Comparison of ENCODE assay signal across 13 mouse cellular contexts in the genomic region with DNA sequence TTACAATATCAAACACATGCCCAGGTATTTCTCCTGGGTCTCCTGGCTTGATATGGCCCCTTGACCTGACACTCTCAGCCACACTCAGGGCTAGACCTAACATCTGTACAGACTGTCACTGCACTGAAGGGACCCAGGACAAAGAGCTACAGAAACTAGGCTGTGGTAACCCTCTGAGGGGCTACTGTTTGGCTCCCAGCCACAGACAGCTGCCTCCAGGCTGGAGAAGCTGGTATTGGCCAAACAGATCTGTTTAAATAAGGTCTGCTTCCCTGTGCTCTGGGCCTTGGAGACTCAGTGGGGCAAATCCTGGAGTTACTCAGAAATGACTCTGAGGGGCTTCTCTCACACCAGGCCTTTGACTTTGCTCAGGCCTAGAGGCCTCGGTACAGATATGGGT.
DNase-seq lines count a peak whose midpoint lies in the region; ATAC-seq and TF ChIP-seq lines count a peak whose summit lies in the region.
"Had no signal": no experiment of that assay in that cellular context is flagged by ENCODE, and none has a peak within 500 bp of the region (broad histone marks: within the 10 kb centered on the region; RNA-seq: fewer than 3 reads in every experiment).

No protein-coding gene starts in this region.

- H3K36me3 ChIP-seq in forebrain, embryonic 14.5 days (ENCODE audit: control insufficient read depth, insufficient read depth, low read length): no peaks in the 10 kb centered on the region
- no peaks in the 10 kb centered on the region for H3K36me3 ChIP-seq in hindbrain, embryonic 16.5 days (ENCODE audit: control insufficient read depth, insufficient read depth, low read length)
- no peaks in the 10 kb centered on the region for H3K36me3 ChIP-seq in midbrain, embryonic 16.5 days (ENCODE audit: control insufficient read depth, insufficient read depth, low read length)
- H3K36me3 ChIP-seq in lung, postnatal 0 days (ENCODE audit: insufficient read depth, low read length): no peaks in the 10 kb centered on the region
- H3K36me3 ChIP-seq: liver, embryonic 13.5 days had no signal

- H3K27ac ChIP-seq in forebrain, embryonic 14.5 days (ENCODE audit: low read depth, low read length): peak overlapping the region; percentile 88
- peak overlapping the region; percentile 92 for H3K27ac ChIP-seq in hindbrain, embryonic 16.5 days (ENCODE audit: low read depth, low read length)
- H3K27ac ChIP-seq in midbrain, embryonic 16.5 days (ENCODE audit: low read length): peak overlapping the region; percentile 95
- H3K27ac ChIP-seq in lung, postnatal 0 days (ENCODE audit: low read length): no peak overlapping the region
- H3K27ac ChIP-seq: liver, embryonic 13.5 days had no signal

- DNase-seq in cerebellum, postnatal 10 days: peak; percentile 47 to 60
- DNase-seq in cerebellum, adult 9-11 months: no peak
- DNase-seq in forebrain, embryonic 14.5 days (ENCODE audit: low spot score): peak; percentile 31
- DNase-seq in kidney, postnatal 4 days: no peak
- no peak for DNase-seq in lung, postnatal 0 days (ENCODE audit: low spot score)
- DNase-seq: cerebellum, adult 2 months; heart, postnatal 4 days; kidney, adult 2 months; liver, embryonic 13.5 days had no signal

- TF ChIP-seq CTCF in lung, postnatal 0 days (IDR thresholded peaks at IDR 0.05): no peak

- no peaks in the 10 kb centered on the region for H3K27me3 ChIP-seq in forebrain, embryonic 14.5 days (replicated peaks; ENCODE audit: control insufficient read depth, insufficient read depth, low read length)
- no peaks in the 10 kb centered on the region for H3K27me3 ChIP-seq in hindbrain, embryonic 16.5 days (replicated peaks; ENCODE audit: control insufficient read depth, insufficient read depth, low read length)
- no peaks in the 10 kb centered on the region for H3K27me3 ChIP-seq in midbrain, embryonic 16.5 days (ENCODE audit: control insufficient read depth, insufficient read depth, low read depth, low read length)
- no peaks in the 10 kb centered on the region for H3K27me3 ChIP-seq in lung, postnatal 0 days (replicated peaks; ENCODE audit: insufficient read depth, low read length)
- H3K27me3 ChIP-seq: liver, embryonic 13.5 days had no signal

- no peak for TF ChIP-seq EP300 in lung, postnatal 0 days (IDR thresholded peaks at IDR 0.05)

- no peaks in the 10 kb centered on the region for H3K9me3 ChIP-seq in forebrain, embryonic 14.5 days (replicated peaks; ENCODE audit: control insufficient read depth, low read length)
- no peaks in the 10 kb centered on the region for H3K9me3 ChIP-seq in hindbrain, embryonic 16.5 days (ENCODE audit: control insufficient read depth, low read length)
- no peaks in the 10 kb centered on the region for H3K9me3 ChIP-seq in midbrain, embryonic 16.5 days (replicated peaks; ENCODE audit: control insufficient read depth, low read length, poor library complexity, severe bottlenecking)
- H3K9me3 ChIP-seq in lung, postnatal 0 days (ENCODE audit: low read length): no peaks in the 10 kb centered on the region
- H3K9me3 ChIP-seq: liver, embryonic 13.5 days had no signal

- no peak overlapping the region for H3K4me3 ChIP-seq in forebrain, embryonic 14.5 days (ENCODE audit: low read depth, low read length)
- H3K4me3 ChIP-seq in hindbrain, embryonic 16.5 days (ENCODE audit: low read length): no peak overlapping the region
- no peak overlapping the region for H3K4me3 ChIP-seq in midbrain, embryonic 16.5 days (ENCODE audit: low read depth, low read length)
- H3K4me3 ChIP-seq in lung, postnatal 0 days (ENCODE audit: low read depth, low read length): no peak overlapping the region
- H3K4me3 ChIP-seq: liver, embryonic 13.5 days had no signal

- no peak overlapping the region for H3K4me2 ChIP-seq in forebrain, embryonic 14.5 days (ENCODE audit: low read length)
- no peak overlapping the region for H3K4me2 ChIP-seq in hindbrain, embryonic 16.5 days (ENCODE audit: low read length)
- H3K4me2 ChIP-seq in midbrain, embryonic 16.5 days (ENCODE audit: low read length): no peak overlapping the region
- H3K4me2 ChIP-seq in lung, postnatal 0 days (replicated peaks; ENCODE audit: low read depth, low read length): no peak overlapping the region
- H3K4me2 ChIP-seq: liver, embryonic 13.5 days had no signal

- ATAC-seq in forebrain, embryonic 14.5 days: no peak
- peak; percentile 5; the same call in 1 of the 2 replicates for ATAC-seq in hindbrain, embryonic 16.5 days
- 0 out of 2 replicates have a peak, but pooled peaks have one; percentile 5 for ATAC-seq in midbrain, embryonic 16.5 days
- no peak for ATAC-seq in granulocyte monocyte progenitor cell, adult 5-6 weeks (replicated peaks; ENCODE audit: poor library complexity, severe bottlenecking)
- no peak for ATAC-seq in lung, postnatal 0 days
- ATAC-seq: Patski had no signal

- H3K4me1 ChIP-seq in forebrain, embryonic 14.5 days (ENCODE audit: control insufficient read depth, insufficient read depth, low read length): peaks cover 18% of the 10 kb centered on the region
- H3K4me1 ChIP-seq in hindbrain, embryonic 16.5 days (ENCODE audit: control insufficient read depth, insufficient read depth, low read depth, low read length): peaks cover 17% of the 10 kb centered on the region
- peaks cover 29% of the 10 kb centered on the region for H3K4me1 ChIP-seq in midbrain, embryonic 16.5 days (ENCODE audit: control insufficient read depth, insufficient read depth, low read length)
- H3K4me1 ChIP-seq in lung, postnatal 0 days (ENCODE audit: insufficient read depth, low read depth, low read length): no peaks in the 10 kb centered on the region
- H3K4me1 ChIP-seq: liver, embryonic 13.5 days had no signal

- 68% methylated on average over 1 of the region's 1 CpGs for WGBS in forebrain, embryonic 14.5 days
- WGBS in hindbrain, embryonic 16.5 days: 67% methylated on average over 1 of the region's 1 CpGs
- 64% methylated on average over 1 of the region's 1 CpGs for WGBS in midbrain, embryonic 16.5 days
- WGBS in lung, postnatal 0 days: 76% methylated on average over 1 of the region's 1 CpGs

- H3K9ac ChIP-seq in forebrain, embryonic 14.5 days (ENCODE audit: low read length): no peak overlapping the region
- H3K9ac ChIP-seq in hindbrain, embryonic 16.5 days (ENCODE audit: low read depth, low read length): no peak overlapping the region
- peak overlapping the region; percentile 23; the same call in 1 of the 2 replicates for H3K9ac ChIP-seq in midbrain, embryonic 16.5 days (ENCODE audit: low read depth, low read length)
- no peak overlapping the region for H3K9ac ChIP-seq in lung, postnatal 0 days (replicated peaks; ENCODE audit: low read depth)
- H3K9ac ChIP-seq: liver, embryonic 13.5 days had no signal

Comparison
In these comparisons a context has a peak if more than half of its experiments do, and no peak if none do; other contexts are left out.
1. DNase-seq: peak in cerebellum, postnatal 10 days (2 of 2) and forebrain, embryonic 14.5 days (single experiment); none in cerebellum, adult 9-11 months (single experiment), kidney, postnatal 4 days (0 of 2) and lung, postnatal 0 days (single experiment).
2. ATAC-seq: peak in hindbrain, embryonic 16.5 days (single experiment) and midbrain, embryonic 16.5 days (single experiment); none in forebrain, embryonic 14.5 days (single experiment), granulocyte monocyte progenitor cell, adult 5-6 weeks (single experiment) and lung, postnatal 0 days (single experiment).